Mouse (Mus musculus): ENCODE data around the gene Fbxl7. TPM values are rescaled to one million over a fixed set of nuclear protein-coding genes. Genes with fewer than 3 reads are reported as not detected.

Fbxl7 gene
- polyA plus RNA-seq, 1 experiment, result 1.5 TPM

DNA sequence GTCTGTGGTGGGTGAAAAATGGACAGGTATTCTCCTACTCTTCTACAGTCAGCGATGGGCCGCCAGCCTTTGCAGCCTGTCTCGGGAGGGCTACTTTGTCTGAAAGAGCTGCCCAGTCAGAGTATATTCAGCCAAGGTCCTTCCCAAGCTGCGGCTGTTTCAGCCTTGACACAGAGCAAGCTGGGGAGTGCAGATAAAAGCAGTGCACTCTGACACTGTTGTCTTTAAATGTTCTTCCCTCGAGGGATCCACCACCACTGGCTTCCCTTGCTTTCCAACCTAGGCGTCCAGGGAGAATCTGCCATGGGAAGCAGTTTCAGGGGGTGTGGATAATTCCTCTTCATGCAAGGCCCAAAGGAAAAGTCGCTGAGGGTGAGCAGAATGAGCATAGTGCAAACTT is 177.4 kb downstream of the Fbxl7 start:
- TF ChIP-seq POLR2A (IDR thresholded peaks at IDR 0.05; ENCODE audit: borderline replicate concordance, insufficient read depth, low read length) (no peak), CTCF (IDR thresholded peaks at IDR 0.05; ENCODE audit: borderline replicate concordance, insufficient read depth, low read depth, low read length) (no peak)
- H3K27me3 ChIP-seq (ENCODE audit: control insufficient read depth, insufficient read depth, low read length), result no peaks in the 10 kb centered on the region; the same call in 1 of the 2 replicates
- H3K4me3 ChIP-seq (replicated peaks; ENCODE audit: insufficient read depth, low read depth, low read length), result no peak overlapping the region
- WGBS, result 60% methylated on average over 7 of the region's 7 CpGs
- H3K4me1 ChIP-seq (ENCODE audit: control insufficient read depth, insufficient read depth, low read length), result no peaks in the 10 kb centered on the region
- no peak overlapping the region for H3K27ac ChIP-seq (ENCODE audit: insufficient read depth, low read length)
- no peak for DNase-seq

- no peaks in the 10 kb centered on the region for H3K4me1 ChIP-seq (ENCODE audit: control insufficient read depth, insufficient read depth, low read length)
- DNase-seq, result no peak
- WGBS, result 90% methylated on average over 2 of the region's 2 CpGs
- H3K27me3 ChIP-seq (ENCODE audit: control insufficient read depth, insufficient read depth, low read length), result no peaks in the 10 kb centered on the region; the same call in 1 of the 2 replicates
- H3K4me3 ChIP-seq (replicated peaks; ENCODE audit: insufficient read depth, low read depth, low read length), result no peak overlapping the region
- TF ChIP-seq POLR2A (IDR thresholded peaks at IDR 0.05; ENCODE audit: borderline replicate concordance, insufficient read depth, low read length) (no peak), CTCF (IDR thresholded peaks at IDR 0.05; ENCODE audit: borderline replicate concordance, insufficient read depth, low read depth, low read length) (no peak)
- H3K27ac ChIP-seq (ENCODE audit: insufficient read depth, low read length), result no peak overlapping the region
These were observed 179.2 kb downstream of the Fbxl7 start for GRCm38 (mm10) chr15:26716181-26716580.

- H3K4me3 ChIP-seq (replicated peaks; ENCODE audit: insufficient read depth, low read depth, low read length), result no peak overlapping the region
- TF ChIP-seq POLR2A (IDR thresholded peaks at IDR 0.05; ENCODE audit: borderline replicate concordance, insufficient read depth, low read length) (no peak), CTCF (IDR thresholded peaks at IDR 0.05; ENCODE audit: borderline replicate concordance, insufficient read depth, low read depth, low read length) (no peak)
- H3K4me1 ChIP-seq (ENCODE audit: control insufficient read depth, insufficient read depth, low read length), result no peaks in the 10 kb centered on the region
- WGBS, result 36% methylated on average over 5 of the region's 5 CpGs
- no peak overlapping the region for H3K27ac ChIP-seq (ENCODE audit: insufficient read depth, low read length)
- H3K27me3 ChIP-seq (ENCODE audit: control insufficient read depth, insufficient read depth, low read length), result no peaks in the 10 kb centered on the region; the same call in 1 of the 2 replicates
- no peak for DNase-seq
These were observed 179.7 kb downstream of the Fbxl7 start for GRCm38 (mm10) chr15:26715635-26716034.

- H3K27ac ChIP-seq (ENCODE audit: insufficient read depth, low read length), result no peak overlapping the region
- no peaks in the 10 kb centered on the region for H3K4me1 ChIP-seq (ENCODE audit: control insufficient read depth, insufficient read depth, low read length)
- H3K27me3 ChIP-seq (ENCODE audit: control insufficient read depth, insufficient read depth, low read length), result no peaks in the 10 kb centered on the region; the same call in 1 of the 2 replicates
- DNase-seq, result no peak
- TF ChIP-seq CTCF (IDR thresholded peaks at IDR 0.05; ENCODE audit: borderline replicate concordance, insufficient read depth, low read depth, low read length) (no peak), POLR2A (IDR thresholded peaks at IDR 0.05; ENCODE audit: borderline replicate concordance, insufficient read depth, low read length) (no peak)
- 33% methylated on average over 7 of the region's 7 CpGs for WGBS
- H3K4me3 ChIP-seq (replicated peaks; ENCODE audit: insufficient read depth, low read depth, low read length), result no peak overlapping the region
These were observed 183.1 kb downstream of the Fbxl7 start for GRCm38 (mm10) chr15:26712271-26712670.

- no peak for TF ChIP-seq CTCF (IDR thresholded peaks at IDR 0.05; ENCODE audit: borderline replicate concordance, insufficient read depth, low read depth, low read length)
- TF ChIP-seq POLR2A (IDR thresholded peaks at IDR 0.05; ENCODE audit: borderline replicate concordance, insufficient read depth, low read length), result no peak
- H3K27ac ChIP-seq (ENCODE audit: insufficient read depth, low read length), result no peak overlapping the region
- H3K4me3 ChIP-seq (replicated peaks; ENCODE audit: insufficient read depth, low read depth, low read length), result no peak overlapping the region
- 34% methylated on average over 2 of the region's 2 CpGs for WGBS
- DNase-seq, result no peak
- H3K4me1 ChIP-seq (ENCODE audit: control insufficient read depth, insufficient read depth, low read length), result no peaks in the 10 kb centered on the region
- H3K27me3 ChIP-seq (ENCODE audit: control insufficient read depth, insufficient read depth, low read length), result no peaks in the 10 kb centered on the region
These were observed 190.4 kb downstream of the Fbxl7 start for GRCm38 (mm10) chr15:26704966-26705365.

DNA sequence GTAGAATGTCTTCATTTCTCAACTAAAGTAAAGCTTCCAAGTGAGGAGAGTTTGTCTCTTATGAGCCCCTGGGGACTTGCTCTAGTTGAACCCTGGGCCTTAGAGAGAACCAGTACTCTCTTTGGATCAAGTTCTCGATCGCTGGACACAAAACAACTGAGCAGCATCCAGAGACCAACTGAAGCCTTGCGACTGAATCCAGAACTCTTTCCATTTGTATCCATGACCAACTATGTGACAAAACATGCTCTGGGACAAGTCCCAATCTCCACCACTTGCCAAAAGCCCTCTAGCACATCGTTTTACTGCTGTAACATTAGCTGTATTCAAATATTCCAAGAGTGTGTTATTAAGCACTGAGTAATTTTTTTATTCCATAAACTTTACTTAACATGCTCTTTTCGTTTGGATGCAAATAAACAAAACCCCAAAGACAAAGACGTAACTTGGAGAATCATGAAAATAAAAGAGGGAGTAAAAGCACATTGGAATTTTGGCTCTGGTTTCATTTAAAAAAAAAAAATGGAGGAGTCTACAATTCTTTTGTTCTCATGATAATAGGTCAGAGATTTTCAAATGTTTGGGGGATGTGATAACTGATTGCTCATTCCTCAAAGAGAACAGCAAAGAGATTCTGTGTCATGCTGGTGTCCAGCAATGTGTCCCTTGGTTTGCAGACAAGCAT is 192.1 kb downstream of the Fbxl7 start:
- no peak for DNase-seq
- Histone ChIP-seq H3K4me1 (ENCODE audit: control insufficient read depth, insufficient read depth, low read length) (no peaks in the 10 kb centered on the region), H3K4me3 (replicated peaks; ENCODE audit: insufficient read depth, low read depth, low read length) (no peak overlapping the region), H3K27me3 (ENCODE audit: control insufficient read depth, insufficient read depth, low read length) (no peaks in the 10 kb centered on the region), H3K27ac (ENCODE audit: insufficient read depth, low read length) (no peak overlapping the region)
- 67% methylated on average over 6 of the region's 6 CpGs for WGBS
- no peak for TF ChIP-seq CTCF (IDR thresholded peaks at IDR 0.05; ENCODE audit: borderline replicate concordance, insufficient read depth, low read depth, low read length)
- TF ChIP-seq POLR2A (IDR thresholded peaks at IDR 0.05; ENCODE audit: borderline replicate concordance, insufficient read depth, low read length), result no peak

GRCm38 (mm10) chr15:26701949-26702675 is 193.3 kb downstream of the Fbxl7 start:
- Histone ChIP-seq H3K27ac (ENCODE audit: insufficient read depth, low read length) (no peak overlapping the region), H3K4me1 (ENCODE audit: control insufficient read depth, insufficient read depth, low read length) (no peaks in the 10 kb centered on the region), H3K4me3 (replicated peaks; ENCODE audit: insufficient read depth, low read depth, low read length) (no peak overlapping the region), H3K27me3 (ENCODE audit: control insufficient read depth, insufficient read depth, low read length) (no peaks in the 10 kb centered on the region)
- DNase-seq, result no peak
- WGBS, result 75% methylated on average over 5 of the region's 5 CpGs
- TF ChIP-seq POLR2A (IDR thresholded peaks at IDR 0.05; ENCODE audit: borderline replicate concordance, insufficient read depth, low read length) (no peak), CTCF (IDR thresholded peaks at IDR 0.05; ENCODE audit: borderline replicate concordance, insufficient read depth, low read depth, low read length) (no peak)

GRCm38 (mm10) chr15:26693075-26693474 is 202.3 kb downstream of the Fbxl7 start:
- WGBS, result 66% methylated on average over 3 of the region's 3 CpGs
- Histone ChIP-seq H3K4me3 (replicated peaks; ENCODE audit: insufficient read depth, low read depth, low read length) (no peak overlapping the region), H3K27ac (ENCODE audit: insufficient read depth, low read length) (no peak overlapping the region), H3K4me1 (ENCODE audit: control insufficient read depth, insufficient read depth, low read length) (no peaks in the 10 kb centered on the region), H3K27me3 (ENCODE audit: control insufficient read depth, insufficient read depth, low read length) (no peaks in the 10 kb centered on the region)
- DNase-seq, result no peak
- TF ChIP-seq CTCF (IDR thresholded peaks at IDR 0.05; ENCODE audit: borderline replicate concordance, insufficient read depth, low read depth, low read length) (no peak), POLR2A (IDR thresholded peaks at IDR 0.05; ENCODE audit: borderline replicate concordance, insufficient read depth, low read length) (no peak)
